Mouse (Mus musculus): ENCODE results near the gene Extl2. TPM values are rescaled to one million over a fixed set of nuclear protein-coding genes. Genes with fewer than 3 reads are reported as not detected.

Gene Extl2
- polyA plus RNA-seq, 1 experiment from 2014 or later = 22.4 TPM

DNA sequence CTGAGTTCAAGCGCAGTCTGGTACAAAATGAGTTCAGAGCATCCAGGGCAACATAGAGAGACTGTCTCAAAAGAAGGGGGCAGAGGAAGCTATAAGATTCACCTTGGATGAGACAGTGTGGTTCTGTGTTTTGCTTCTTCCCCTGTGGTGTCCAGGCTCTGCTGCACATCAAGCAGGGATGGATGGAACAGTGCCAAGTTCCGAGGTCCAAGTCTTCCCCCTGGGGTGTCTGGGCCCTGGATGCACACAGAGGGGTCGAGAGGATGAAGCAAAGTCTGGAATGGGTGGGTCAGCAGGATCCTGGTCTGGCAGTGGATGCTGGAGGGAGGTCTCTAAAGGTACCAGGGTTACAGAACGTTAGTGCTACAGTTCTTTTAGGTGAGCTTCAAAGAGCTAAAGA, 11.3 kb downstream of the Extl2 start:
- no peak overlapping the region for H3K9ac ChIP-seq
- no peaks in the 10 kb centered on the region for H3K27me3 ChIP-seq
- no peak for ATAC-seq (ENCODE audit: low FRiP score)
- WGBS = 76% methylated on average over 4 of the region's 4 CpGs
- no peaks in the 10 kb centered on the region for H3K9me3 ChIP-seq
- H3K4me3 ChIP-seq (replicated peaks) = no peak overlapping the region
- peaks cover 4% of the 10 kb centered on the region for H3K4me1 ChIP-seq
- no peaks in the 10 kb centered on the region for H3K36me3 ChIP-seq (replicated peaks)
- no peak overlapping the region for H3K27ac ChIP-seq
- no peak overlapping the region for H3K4me2 ChIP-seq

DNA sequence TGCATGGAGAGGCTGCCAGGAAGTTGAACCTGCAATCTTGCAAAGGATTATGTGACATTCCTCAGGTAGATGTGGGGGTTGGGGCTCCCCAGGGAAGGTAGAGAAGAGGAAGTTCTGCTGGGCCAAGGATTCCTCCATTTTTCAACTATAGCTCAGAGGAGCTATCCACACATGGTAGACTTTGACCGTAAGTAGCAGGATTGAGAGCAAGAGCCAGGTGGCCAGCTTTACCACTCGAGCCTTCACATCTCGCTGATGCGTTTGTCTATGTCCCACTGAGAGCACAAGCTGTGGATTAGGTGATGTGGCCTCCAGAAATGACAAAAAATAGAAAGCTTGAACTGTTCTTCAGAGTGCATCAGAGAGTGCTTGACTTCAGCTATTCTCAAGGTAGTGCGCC, 11.9 kb downstream of the Extl2 start:
- H3K9ac ChIP-seq = no peak overlapping the region
- H3K27ac ChIP-seq = no peak overlapping the region
- 94% methylated on average over 5 of the region's 5 CpGs for WGBS
- H3K9me3 ChIP-seq = no peaks in the 10 kb centered on the region
- H3K4me3 ChIP-seq (replicated peaks) = no peak overlapping the region
- peaks cover 4% of the 10 kb centered on the region for H3K4me1 ChIP-seq
- no peak overlapping the region for H3K4me2 ChIP-seq
- ATAC-seq (ENCODE audit: low FRiP score) = no peak
- H3K27me3 ChIP-seq = no peaks in the 10 kb centered on the region
- no peaks in the 10 kb centered on the region for H3K36me3 ChIP-seq (replicated peaks)

DNA sequence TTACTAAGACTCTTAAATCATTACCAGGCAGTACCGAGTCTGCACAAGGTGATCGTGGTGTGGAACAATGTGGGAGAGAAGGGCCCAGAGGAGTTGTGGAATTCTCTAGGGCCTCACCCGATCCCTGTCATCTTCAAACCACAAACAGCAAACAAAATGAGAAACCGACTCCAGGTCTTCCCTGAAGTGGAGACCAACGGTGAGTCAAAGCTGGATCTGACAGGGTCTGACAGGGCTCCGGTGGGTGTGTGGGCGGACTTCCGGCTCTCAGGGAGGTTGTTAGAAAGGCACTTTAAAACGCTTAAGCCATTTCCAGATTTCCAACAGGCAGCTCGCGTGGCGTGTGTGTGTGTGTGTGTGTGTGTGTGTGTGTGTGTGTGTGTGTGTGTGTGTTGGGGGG, 17.0 kb downstream of the Extl2 start:
- Histone ChIP-seq H3K4me3 (replicated peaks) (no peak overlapping the region), H3K4me1 (peaks cover 4% of the 10 kb centered on the region), H3K4me2 (no peak overlapping the region), H3K36me3 (replicated peaks) (peaks cover 15% of the 10 kb centered on the region), H3K27me3 (no peaks in the 10 kb centered on the region), H3K9me3 (no peaks in the 10 kb centered on the region), H3K27ac (no peak overlapping the region), H3K9ac (no peak overlapping the region)
- WGBS = 92% methylated on average over 12 of the region's 12 CpGs
- ATAC-seq (ENCODE audit: low FRiP score) = no peak

DNA sequence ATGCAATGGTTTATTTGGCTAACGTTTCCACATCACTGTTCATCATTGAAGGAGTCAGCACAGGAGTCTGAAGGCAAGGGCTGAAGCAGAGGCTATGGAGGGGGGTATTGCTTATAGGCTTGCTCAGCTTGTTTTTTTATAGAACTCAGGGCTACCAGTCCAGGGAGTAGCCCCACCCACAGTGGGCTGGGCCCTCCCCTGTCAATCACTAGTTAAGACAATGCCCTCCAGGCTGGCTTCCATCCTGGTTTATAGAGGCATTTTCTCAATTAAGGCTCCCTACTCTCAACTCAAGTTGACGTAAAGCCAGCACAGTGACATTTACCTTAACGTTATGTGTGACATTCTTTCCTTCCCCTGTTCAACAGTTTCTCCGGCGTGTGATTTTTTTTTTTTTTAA, 17.4 kb downstream of the Extl2 start:
- ATAC-seq (ENCODE audit: low FRiP score) = no peak; the same call in 1 of the 2 replicates
- H3K4me1 ChIP-seq = peaks cover 4% of the 10 kb centered on the region
- H3K27me3 ChIP-seq = no peaks in the 10 kb centered on the region
- no peak overlapping the region for H3K4me2 ChIP-seq
- H3K4me3 ChIP-seq (replicated peaks) = no peak overlapping the region
- H3K9me3 ChIP-seq = no peaks in the 10 kb centered on the region
- WGBS = 77% methylated on average over 5 of the region's 5 CpGs
- no peak overlapping the region for H3K9ac ChIP-seq
- H3K36me3 ChIP-seq (replicated peaks) = peaks cover 15% of the 10 kb centered on the region
- no peak overlapping the region for H3K27ac ChIP-seq

DNA sequence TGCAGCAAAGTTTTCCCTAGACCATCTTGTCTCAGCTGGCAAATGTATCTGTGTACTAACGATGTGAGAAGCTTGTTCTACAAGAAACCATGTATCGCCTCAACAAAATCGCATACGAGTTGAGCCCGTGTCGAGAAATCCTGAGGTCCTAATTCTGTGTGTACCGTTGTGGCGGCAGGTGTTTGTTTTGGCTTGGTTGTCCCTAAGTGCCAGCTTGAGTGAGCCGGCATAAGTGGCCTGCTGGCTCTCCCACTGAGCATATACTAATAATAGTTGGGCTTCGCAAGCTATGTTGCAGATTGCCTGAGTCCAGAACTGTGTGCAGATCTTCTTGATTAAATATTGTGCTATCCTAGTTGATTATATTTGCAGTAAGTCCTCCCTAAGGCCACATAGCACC, 18.4 kb downstream of the Extl2 start:
- no peak overlapping the region for H3K9ac ChIP-seq
- WGBS = 88% methylated on average over 10 of the region's 10 CpGs
- H3K4me2 ChIP-seq = no peak overlapping the region
- peaks cover 15% of the 10 kb centered on the region for H3K36me3 ChIP-seq (replicated peaks)
- no peak overlapping the region for H3K27ac ChIP-seq
- H3K27me3 ChIP-seq = no peaks in the 10 kb centered on the region
- H3K4me3 ChIP-seq (replicated peaks) = no peak overlapping the region
- no peak for ATAC-seq (ENCODE audit: low FRiP score)
- peaks cover 4% of the 10 kb centered on the region for H3K4me1 ChIP-seq
- no peaks in the 10 kb centered on the region for H3K9me3 ChIP-seq

GRCm38 (mm10) chr3:116026996-116027395, 19.7 kb downstream of the Extl2 start:
- Histone ChIP-seq H3K4me3 (replicated peaks) (no peak overlapping the region), H3K27me3 (no peaks in the 10 kb centered on the region), H3K4me1 (peaks cover 4% of the 10 kb centered on the region), H3K9me3 (no peaks in the 10 kb centered on the region), H3K36me3 (replicated peaks) (peaks cover 15% of the 10 kb centered on the region), H3K4me2 (no peak overlapping the region), H3K27ac (no peak overlapping the region), H3K9ac (no peak overlapping the region)
- 92% methylated on average over 20 of the region's 20 CpGs for WGBS
- ATAC-seq (ENCODE audit: low FRiP score) = no peak

DNA sequence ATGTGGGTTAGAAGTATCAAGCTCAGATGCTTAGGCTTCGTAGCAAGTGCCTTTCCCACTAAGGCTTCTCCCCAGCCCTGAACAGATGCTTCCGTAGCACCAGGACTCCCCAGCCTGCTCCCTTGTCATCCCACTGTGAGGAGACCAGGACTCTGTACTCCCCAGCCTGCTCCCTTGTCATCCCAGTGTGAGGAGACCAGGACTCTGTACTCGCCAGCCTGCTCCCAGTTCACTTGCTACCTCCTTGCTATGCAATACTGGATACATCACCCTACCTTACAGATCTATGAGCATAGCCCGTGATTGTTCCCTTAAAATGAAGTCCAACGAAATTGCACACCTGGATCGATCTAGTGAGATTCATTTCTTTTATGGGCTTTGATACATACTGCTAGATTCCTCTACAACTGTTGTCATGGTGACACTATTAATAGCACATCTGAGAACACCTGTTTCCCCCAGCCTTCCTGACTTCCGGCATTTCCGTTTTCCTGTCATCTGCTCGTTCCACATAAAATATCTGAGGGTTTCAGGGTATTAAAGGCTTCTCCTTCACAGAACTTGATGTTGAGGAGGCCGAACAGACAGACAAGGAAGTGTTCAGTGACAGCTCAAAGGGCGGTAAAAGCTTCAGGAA, 23.0 kb downstream of the Extl2 start:
- no peak overlapping the region for H3K9ac ChIP-seq
- H3K4me2 ChIP-seq = no peak overlapping the region
- WGBS = 78% methylated on average over 11 of the region's 11 CpGs
- H3K9me3 ChIP-seq = no peaks in the 10 kb centered on the region
- ATAC-seq (ENCODE audit: low FRiP score) = no peak
- peaks cover 10% of the 10 kb centered on the region for H3K36me3 ChIP-seq (replicated peaks)
- no peaks in the 10 kb centered on the region for H3K27me3 ChIP-seq
- no peaks in the 10 kb centered on the region for H3K4me1 ChIP-seq
- no peak overlapping the region for H3K27ac ChIP-seq
- no peak overlapping the region for H3K4me3 ChIP-seq (replicated peaks)

DNA sequence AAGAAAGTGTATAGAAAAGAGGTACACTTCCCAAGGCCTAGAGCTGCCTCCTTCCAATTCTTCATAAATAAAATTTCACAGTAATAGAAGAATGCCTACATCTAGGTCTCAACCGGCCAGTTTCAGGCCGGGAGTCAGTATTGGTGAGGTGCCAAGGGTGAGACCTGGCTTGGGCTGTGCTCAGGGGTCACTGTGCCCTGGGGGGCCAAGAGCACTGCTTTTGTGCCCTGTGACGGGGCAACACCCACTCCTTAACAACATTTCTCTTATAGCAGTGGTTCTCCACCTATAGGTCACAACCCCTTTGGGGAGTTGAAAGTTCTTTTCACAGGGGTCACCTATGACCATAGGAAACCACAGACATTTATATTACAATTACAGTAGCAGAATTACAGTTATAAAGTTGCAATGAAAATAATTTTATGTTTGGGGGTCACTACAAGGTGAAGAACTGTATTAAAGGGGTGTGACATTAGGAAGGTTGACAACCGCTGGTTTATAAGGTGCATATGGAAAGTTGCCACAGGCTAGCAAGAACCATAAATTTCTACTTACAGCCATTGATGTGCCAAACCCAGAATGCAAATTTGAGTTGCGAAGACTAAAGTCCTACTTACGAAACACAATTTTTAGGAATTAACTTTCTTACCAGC, 26.1 kb downstream of the Extl2 start:
- Histone ChIP-seq H3K9ac (no peak overlapping the region), H3K27ac (no peak overlapping the region), H3K4me2 (no peak overlapping the region), H3K9me3 (no peaks in the 10 kb centered on the region), H3K4me3 (replicated peaks) (no peak overlapping the region), H3K27me3 (no peaks in the 10 kb centered on the region), H3K4me1 (no peaks in the 10 kb centered on the region), H3K36me3 (replicated peaks) (no peaks in the 10 kb centered on the region)
- peak; percentile 23; the same call in 1 of the 2 replicates for ATAC-seq (ENCODE audit: low FRiP score)
- 58% methylated on average over 6 of the region's 6 CpGs for WGBS

DNA sequence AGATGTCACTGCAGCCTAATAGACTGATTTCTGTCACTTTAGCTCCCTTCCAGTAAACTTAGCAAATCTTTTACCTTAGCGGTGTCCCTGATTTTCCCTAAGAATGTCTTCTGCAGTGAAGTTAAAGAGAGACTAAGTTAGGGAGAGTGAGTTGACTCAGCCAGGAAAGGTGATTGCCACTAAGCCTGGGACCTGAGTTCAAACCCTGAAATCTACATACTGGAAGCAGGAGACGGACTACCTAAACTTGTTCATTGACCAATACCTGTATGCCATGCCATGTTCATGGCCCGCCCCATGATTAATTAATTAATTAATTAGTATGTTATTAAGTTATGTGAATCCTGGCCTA, 26.6 kb downstream of the Extl2 start:
- Histone ChIP-seq H3K4me3 (replicated peaks) (no peak overlapping the region), H3K27me3 (no peaks in the 10 kb centered on the region), H3K4me1 (no peaks in the 10 kb centered on the region), H3K36me3 (replicated peaks) (no peaks in the 10 kb centered on the region), H3K9ac (no peak overlapping the region), H3K9me3 (no peaks in the 10 kb centered on the region), H3K27ac (no peak overlapping the region), H3K4me2 (no peak overlapping the region)
- peak; percentile 53; the same call in 1 of the 2 replicates for ATAC-seq (ENCODE audit: low FRiP score)
- 60% methylated on average over 3 of the region's 3 CpGs for WGBS

- H3K4me1 ChIP-seq = no peaks in the 10 kb centered on the region
- H3K9ac ChIP-seq = no peak overlapping the region
- H3K4me3 ChIP-seq (replicated peaks) = no peak overlapping the region
- no peak for ATAC-seq (ENCODE audit: low FRiP score)
- H3K27me3 ChIP-seq = no peaks in the 10 kb centered on the region
- no peak overlapping the region for H3K27ac ChIP-seq
- no peak overlapping the region for H3K4me2 ChIP-seq
- H3K9me3 ChIP-seq = no peaks in the 10 kb centered on the region
- H3K36me3 ChIP-seq (replicated peaks) = no peaks in the 10 kb centered on the region
- 89% methylated on average over 3 of the region's 3 CpGs for WGBS
Measured at GRCm38 (mm10) chr3:116040776-116041175, 33.5 kb downstream of the Extl2 start.

GRCm38 (mm10) chr3:116046000-116046399, 38.7 kb downstream of the Extl2 start:
- Histone ChIP-seq H3K4me2 (no peak overlapping the region), H3K9me3 (no peaks in the 10 kb centered on the region), H3K27me3 (no peaks in the 10 kb centered on the region), H3K9ac (no peak overlapping the region), H3K27ac (no peak overlapping the region), H3K4me3 (replicated peaks) (no peak overlapping the region), H3K36me3 (replicated peaks) (no peaks in the 10 kb centered on the region), H3K4me1 (peaks cover 9% of the 10 kb centered on the region; the same call in 1 of the 2 replicates)
- no peak for ATAC-seq (ENCODE audit: low FRiP score)
- WGBS = 89% methylated on average over 2 of the region's 2 CpGs

- Histone ChIP-seq H3K9ac (no peak overlapping the region), H3K9me3 (no peaks in the 10 kb centered on the region), H3K4me2 (no peak overlapping the region), H3K27ac (peak overlapping the region; percentile 20; the same call in 1 of the 2 replicates), H3K27me3 (no peaks in the 10 kb centered on the region), H3K4me3 (replicated peaks) (no peak overlapping the region), H3K4me1 (peaks cover 9% of the 10 kb centered on the region; the same call in 1 of the 2 replicates), H3K36me3 (replicated peaks) (no peaks in the 10 kb centered on the region)
- ATAC-seq (ENCODE audit: low FRiP score) = peak; percentile 60; the same call in 1 of the 2 replicates
- WGBS = 32% methylated on average over 5 of the region's 5 CpGs
Measured at GRCm38 (mm10) chr3:116047034-116047433, 39.8 kb downstream of the Extl2 start.

DNA sequence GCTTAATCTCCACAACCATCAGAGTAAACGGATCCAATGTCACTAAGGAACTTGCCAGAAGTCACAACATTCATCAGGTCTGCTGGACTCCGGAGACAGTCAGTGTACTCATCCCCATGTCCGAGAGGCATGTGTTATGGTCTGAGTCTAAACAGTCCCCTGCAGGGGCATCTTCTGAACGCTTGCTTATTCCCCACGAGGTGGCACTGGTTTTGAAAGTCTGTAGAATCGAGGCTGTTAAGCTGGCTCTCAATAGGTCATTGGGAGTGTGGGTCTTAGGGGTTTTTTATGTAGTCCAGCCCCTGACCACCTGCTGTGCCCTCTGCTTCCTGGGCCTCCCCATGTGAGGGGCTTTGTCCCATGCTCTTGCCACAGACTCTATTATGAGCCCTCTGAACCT, 49.8 kb downstream of the Extl2 start:
- Histone ChIP-seq H3K27ac (no peak overlapping the region), H3K36me3 (replicated peaks) (no peaks in the 10 kb centered on the region), H3K4me3 (replicated peaks) (no peak overlapping the region), H3K4me2 (no peak overlapping the region), H3K27me3 (no peaks in the 10 kb centered on the region), H3K4me1 (no peaks in the 10 kb centered on the region), H3K9ac (no peak overlapping the region), H3K9me3 (no peaks in the 10 kb centered on the region)
- ATAC-seq (ENCODE audit: low FRiP score) = no peak
- WGBS = 53% methylated on average over 6 of the region's 6 CpGs

Measured in forebrain, embryonic 12.5 days (tissue).